Mouse (Mus musculus): Measurements from ENCODE around the gene Pbx1. TPM values are rescaled to one million over a fixed set of nuclear protein-coding genes. Genes with fewer than 3 reads are reported as not detected.
A peak's percentile ranks its signal among the peaks of the same experiment; 100 is the strongest.

The Pbx1 gene
- total and polyA plus RNA-seq, 2 experiments from 2014 or later, result 37.6 to 44.4 TPM

GRCm38 (mm10) chr1:168382106-168382822, 49.8 kb downstream of the Pbx1 start:
- TF ChIP-seq CTCF (IDR thresholded peaks at IDR 0.05; ENCODE audit: low read depth), result no peak
- H3K36me3 ChIP-seq (ENCODE audit: insufficient read depth, low read length), result no peaks in the 10 kb centered on the region
- no peak overlapping the region for H3K27ac ChIP-seq
- 0 out of 2 replicates have a peak, but pooled peaks cover 19% of the 10 kb centered on the region for H3K4me1 ChIP-seq (ENCODE audit: insufficient read depth, low read length)
- no peak overlapping the region for H3K4me2 ChIP-seq (ENCODE audit: low read depth, low read length)
- 35% methylated on average over 9 of the region's 9 CpGs for WGBS
- no peak overlapping the region for H3K9ac ChIP-seq (replicated peaks; ENCODE audit: low read length)
- no peaks in the 10 kb centered on the region for H3K27me3 ChIP-seq (ENCODE audit: insufficient read depth, low read length)
- no peak for DNase-seq (ENCODE audit: low spot score)
- no peaks in the 10 kb centered on the region for H3K9me3 ChIP-seq (ENCODE audit: low read length)
- ATAC-seq, result no peak
- H3K4me3 ChIP-seq (ENCODE audit: low read length), result no peak overlapping the region

GRCm38 (mm10) chr1:168381451-168381850, 50.6 kb downstream of the Pbx1 start:
- Histone ChIP-seq H3K27ac (no peak overlapping the region), H3K4me3 (ENCODE audit: low read length) (no peak overlapping the region), H3K9me3 (ENCODE audit: low read length) (no peaks in the 10 kb centered on the region), H3K9ac (replicated peaks; ENCODE audit: low read length) (no peak overlapping the region), H3K4me1 (ENCODE audit: insufficient read depth, low read length) (0 out of 2 replicates have a peak, but pooled peaks cover 19% of the 10 kb centered on the region), H3K36me3 (ENCODE audit: insufficient read depth, low read length) (no peaks in the 10 kb centered on the region), H3K27me3 (ENCODE audit: insufficient read depth, low read length) (no peaks in the 10 kb centered on the region), H3K4me2 (ENCODE audit: low read depth, low read length) (no peak overlapping the region)
- 54% methylated on average over 4 of the region's 4 CpGs for WGBS
- ATAC-seq, result no peak
- no peak for TF ChIP-seq CTCF (IDR thresholded peaks at IDR 0.05; ENCODE audit: low read depth)
- no peak for DNase-seq (ENCODE audit: low spot score)

- no peaks in the 10 kb centered on the region for H3K9me3 ChIP-seq (ENCODE audit: low read length)
- WGBS, result 46% methylated on average over 9 of the region's 9 CpGs
- no peak overlapping the region for H3K27ac ChIP-seq
- no peaks in the 10 kb centered on the region for H3K27me3 ChIP-seq (ENCODE audit: insufficient read depth, low read length)
- no peak overlapping the region for H3K4me2 ChIP-seq (ENCODE audit: low read depth, low read length)
- H3K4me1 ChIP-seq (ENCODE audit: insufficient read depth, low read length), result 0 out of 2 replicates have a peak, but pooled peaks cover 19% of the 10 kb centered on the region
- TF ChIP-seq CTCF (IDR thresholded peaks at IDR 0.05; ENCODE audit: low read depth), result no peak
- no peak overlapping the region for H3K9ac ChIP-seq (replicated peaks; ENCODE audit: low read length)
- DNase-seq (ENCODE audit: low spot score), result peak; percentile 54
- no peak overlapping the region for H3K4me3 ChIP-seq (ENCODE audit: low read length)
- ATAC-seq, result no peak
- no peaks in the 10 kb centered on the region for H3K36me3 ChIP-seq (ENCODE audit: insufficient read depth, low read length)
Observed at GRCm38 (mm10) chr1:168380241-168380770, 51.8 kb downstream of the Pbx1 start.

- Histone ChIP-seq H3K4me2 (ENCODE audit: low read depth, low read length) (no peak overlapping the region), H3K36me3 (ENCODE audit: insufficient read depth, low read length) (no peaks in the 10 kb centered on the region), H3K27ac (no peak overlapping the region), H3K27me3 (ENCODE audit: insufficient read depth, low read length) (no peaks in the 10 kb centered on the region), H3K9me3 (ENCODE audit: low read length) (no peaks in the 10 kb centered on the region), H3K9ac (replicated peaks; ENCODE audit: low read length) (no peak overlapping the region), H3K4me1 (ENCODE audit: insufficient read depth, low read length) (peaks cover 11% of the 10 kb centered on the region; the same call in 1 of the 2 replicates), H3K4me3 (ENCODE audit: low read length) (no peak overlapping the region)
- WGBS, result 47% methylated on average over 6 of the region's 6 CpGs
- ATAC-seq, result no peak
- TF ChIP-seq CTCF (IDR thresholded peaks at IDR 0.05; ENCODE audit: low read depth), result no peak
- no peak for DNase-seq (ENCODE audit: low spot score)
Observed at GRCm38 (mm10) chr1:168377650-168378049, 54.4 kb downstream of the Pbx1 start.

GRCm38 (mm10) chr1:168376330-168376729, 55.7 kb downstream of the Pbx1 start:
- no peaks in the 10 kb centered on the region for H3K36me3 ChIP-seq (ENCODE audit: insufficient read depth, low read length)
- no peak overlapping the region for H3K9ac ChIP-seq (replicated peaks; ENCODE audit: low read length)
- no peaks in the 10 kb centered on the region for H3K27me3 ChIP-seq (ENCODE audit: insufficient read depth, low read length)
- peaks cover 11% of the 10 kb centered on the region; the same call in 1 of the 2 replicates for H3K4me1 ChIP-seq (ENCODE audit: insufficient read depth, low read length)
- H3K9me3 ChIP-seq (ENCODE audit: low read length), result no peaks in the 10 kb centered on the region
- no peak overlapping the region for H3K27ac ChIP-seq
- no peak overlapping the region for H3K4me3 ChIP-seq (ENCODE audit: low read length)
- DNase-seq (ENCODE audit: low spot score), result no peak
- 60% methylated on average over 3 of the region's 3 CpGs for WGBS
- no peak for ATAC-seq
- no peak overlapping the region for H3K4me2 ChIP-seq (ENCODE audit: low read depth, low read length)
- TF ChIP-seq CTCF (IDR thresholded peaks at IDR 0.05; ENCODE audit: low read depth), result peak; percentile 43

GRCm38 (mm10) chr1:168374953-168375600, 57.0 kb downstream of the Pbx1 start:
- H3K4me3 ChIP-seq (ENCODE audit: low read length), result no peak overlapping the region
- H3K4me1 ChIP-seq (ENCODE audit: insufficient read depth, low read length), result peaks cover 7% of the 10 kb centered on the region; the same call in 1 of the 2 replicates
- TF ChIP-seq CTCF (IDR thresholded peaks at IDR 0.05; ENCODE audit: low read depth), result no peak
- no peaks in the 10 kb centered on the region for H3K27me3 ChIP-seq (ENCODE audit: insufficient read depth, low read length)
- 48% methylated on average over 12 of the region's 12 CpGs for WGBS
- DNase-seq (ENCODE audit: low spot score) (peak; percentile 56), ATAC-seq (peak; percentile 68)
- no peaks in the 10 kb centered on the region for H3K36me3 ChIP-seq (ENCODE audit: insufficient read depth, low read length)
- H3K27ac ChIP-seq, result no peak overlapping the region; the same call in 1 of the 2 replicates
- H3K9me3 ChIP-seq (ENCODE audit: low read length), result no peaks in the 10 kb centered on the region
- H3K9ac ChIP-seq (replicated peaks; ENCODE audit: low read length), result no peak overlapping the region
- H3K4me2 ChIP-seq (ENCODE audit: low read depth, low read length), result no peak overlapping the region
